Mouse (Mus musculus): Measurements from ENCODE around the gene Oxld1. TPM values are rescaled to one million over a fixed set of nuclear protein-coding genes. Genes with fewer than 3 reads are reported as not detected.

The Oxld1 gene
- total RNA-seq (2021) = 10 to 100 TPM; 13.8 to 15.8 TPM
- long read RNA-seq, experiment 1, transcript Oxld1-201 (2 exons, 813 nt) = major isoform, 5 of 11 reads
- long read RNA-seq, experiment 1, partial matches to known transcripts = 0 of 11 reads
- long read RNA-seq, experiment 1, other reads (novel, unspliced or antisense) = 4 of 11 reads
- long read RNA-seq, experiment 2, partial matches to known transcripts = 0 of 5 reads
- long read RNA-seq, experiment 2, other reads (novel, unspliced or antisense) = 2 of 5 reads

GRCm38 (mm10) chr11:120457772-120458751, at the start of gene Oxld1, which contains the start of gene Ccdc137:
Oxld1 (minus strand) TSS chr11:120458068.
Ccdc137 (plus strand) TSS chr11:120458115.
- TF ChIP-seq CTCF (IDR thresholded peaks at IDR 0.05) = no peak
- peak; percentile 69 to 75 for DNase-seq (ENCODE audit: extremely low spot score in 1 of 2, low spot score in 2 of 2)
- intact Hi-C loops (cut with DNase I) = loop anchor here (1.0 kb wide), 1 partner anchor 26 kb away; the partner anchor contains the start of gene Mrpl12
- Histone ChIP-seq H3K27ac (peak within 1 kb of the TSS; percentile 97), H3K4me3 (peak within 1 kb of the TSS; percentile 97)

GRCm38 (mm10) chr11:120506899-120507298, 49.0 kb upstream of the Oxld1 start:
- peak; percentile 48 for TF ChIP-seq CTCF (IDR thresholded peaks at IDR 0.05)
- intact Hi-C loops (cut with DNase I) = no loop called here
- Histone ChIP-seq H3K27ac (no peak overlapping the region), H3K4me3 (no peak overlapping the region)
- DNase-seq (ENCODE audit: extremely low spot score in 1 of 2, low spot score in 2 of 2) = no peak

GRCm38 (mm10) chr11:120505661-120506060, 47.8 kb upstream of the Oxld1 start:
- no peak overlapping the region for H3K27ac ChIP-seq
- no peak for TF ChIP-seq CTCF (IDR thresholded peaks at IDR 0.05)
- intact Hi-C loops (cut with DNase I) = no loop called here

GRCm38 (mm10) chr11:120501701-120502100, 43.8 kb upstream of the Oxld1 start:
- TF ChIP-seq CTCF (IDR thresholded peaks at IDR 0.05) = no peak
- intact Hi-C loops (cut with DNase I) = no loop called here
- Histone ChIP-seq H3K27ac (no peak overlapping the region), H3K4me3 (no peak overlapping the region)
- DNase-seq (ENCODE audit: extremely low spot score in 1 of 2, low spot score in 2 of 2) = no peak

More at GRCm38 (mm10) chr11:120505661-120506060, 47.8 kb upstream of the Oxld1 start:
- no peak overlapping the region for H3K4me3 ChIP-seq
- no peak for DNase-seq (ENCODE audit: extremely low spot score in 1 of 2, low spot score in 2 of 2)

- H3K4me3 ChIP-seq = no peak overlapping the region
- no peak for DNase-seq (ENCODE audit: extremely low spot score in 1 of 2, low spot score in 2 of 2)
- intact Hi-C loops (cut with DNase I) = no loop called here
- H3K27ac ChIP-seq = no peak overlapping the region
- no peak for TF ChIP-seq CTCF (IDR thresholded peaks at IDR 0.05)
Observed at GRCm38 (mm10) chr11:120501018-120501417, 43.1 kb upstream of the Oxld1 start.

- H3K27ac ChIP-seq = no peak overlapping the region
- no peak overlapping the region for H3K4me3 ChIP-seq
- TF ChIP-seq CTCF (IDR thresholded peaks at IDR 0.05) = no peak
- no peak for DNase-seq (ENCODE audit: extremely low spot score in 1 of 2, low spot score in 2 of 2)
- intact Hi-C loops (cut with DNase I) = no loop called here
Observed at GRCm38 (mm10) chr11:120500357-120500756, 42.5 kb upstream of the Oxld1 start.

- no peak for TF ChIP-seq CTCF (IDR thresholded peaks at IDR 0.05)
- no peak overlapping the region for H3K27ac ChIP-seq
- intact Hi-C loops (cut with DNase I) = no loop called here
- H3K4me3 ChIP-seq = no peak overlapping the region
- DNase-seq (ENCODE audit: extremely low spot score in 1 of 2, low spot score in 2 of 2) = no peak
Observed at GRCm38 (mm10) chr11:120499894-120500293, 42.0 kb upstream of the Oxld1 start.

GRCm38 (mm10) chr11:120498891-120499290, 41.0 kb upstream of the Oxld1 start:
- intact Hi-C loops (cut with DNase I) = no loop called here

GRCm38 (mm10) chr11:120498226-120498625, 40.4 kb upstream of the Oxld1 start:
- H3K4me3 ChIP-seq = no peak overlapping the region
- H3K27ac ChIP-seq = no peak overlapping the region
- intact Hi-C loops (cut with DNase I) = no loop called here
- no peak for TF ChIP-seq CTCF (IDR thresholded peaks at IDR 0.05)
- DNase-seq (ENCODE audit: extremely low spot score in 1 of 2, low spot score in 2 of 2) = no peak

More at GRCm38 (mm10) chr11:120498891-120499290, 41.0 kb upstream of the Oxld1 start:
- Histone ChIP-seq H3K27ac (no peak overlapping the region), H3K4me3 (no peak overlapping the region)
- TF ChIP-seq CTCF (IDR thresholded peaks at IDR 0.05) = no peak
- no peak for DNase-seq (ENCODE audit: extremely low spot score in 1 of 2, low spot score in 2 of 2)

GRCm38 (mm10) chr11:120497436-120497835, 39.6 kb upstream of the Oxld1 start:
- Histone ChIP-seq H3K27ac (no peak overlapping the region), H3K4me3 (no peak overlapping the region)
- intact Hi-C loops (cut with DNase I) = no loop called here
- no peak for TF ChIP-seq CTCF (IDR thresholded peaks at IDR 0.05)
- no peak for DNase-seq (ENCODE audit: extremely low spot score in 1 of 2, low spot score in 2 of 2)

- H3K27ac ChIP-seq = no peak overlapping the region
- no peak for DNase-seq (ENCODE audit: extremely low spot score in 1 of 2, low spot score in 2 of 2)
Observed at GRCm38 (mm10) chr11:120493911-120494310, 36.0 kb upstream of the Oxld1 start.

GRCm38 (mm10) chr11:120493351-120493750, 35.5 kb upstream of the Oxld1 start:
- DNase-seq (ENCODE audit: extremely low spot score in 1 of 2, low spot score in 2 of 2) = no peak
- TF ChIP-seq CTCF (IDR thresholded peaks at IDR 0.05) = no peak
- Histone ChIP-seq H3K4me3 (no peak overlapping the region), H3K27ac (no peak overlapping the region)
- intact Hi-C loops (cut with DNase I) = no loop called here

More at GRCm38 (mm10) chr11:120493911-120494310, 36.0 kb upstream of the Oxld1 start:
- TF ChIP-seq CTCF (IDR thresholded peaks at IDR 0.05) = no peak
- H3K4me3 ChIP-seq = no peak overlapping the region
- intact Hi-C loops (cut with DNase I) = no loop called here
